Mouse (Mus musculus) heart, embryonic 13.5 days (tissue): Measurements from ENCODE around the gene Il18rap. TPM values are rescaled to one million over a fixed set of nuclear protein-coding genes. Genes with fewer than 3 reads are reported as not detected.
"Not testable (repeated sequence)": the region's sequence is repeated elsewhere in the genome, so short reads cannot be mapped to it uniquely, and the experiment has no call there.

ENCODE experiments used
- ATAC-seq: fragments of 200-750 bp; cut with Nextera tagmentation; 2 replicates; pipeline ENCODE4 v1.8.0; 2017; ENCODE audit warnings: moderate TSS enrichment; ENCODE audit not compliant: insufficient number of reproducible peaks, low FRiP score, low TSS enrichment; ENCODE audit errors: extremely low read depth
- H3K27ac ChIP-seq: fragments of 300-500 bp; sonication (generic); replicated peaks from 2 replicates; pipeline ENCODE4 v1.5.1; 2015; ENCODE audit warnings: moderate library complexity, mild to moderate bottlenecking, inconsistent platforms
- H3K27me3 ChIP-seq: fragments of 300-500 bp; sonication (generic); replicated peaks from 2 replicates; pipeline ENCODE4 v1.6.1; 2015; ENCODE audit warnings: mild to moderate bottlenecking, inconsistent platforms
- H3K36me3 ChIP-seq: fragments of 300-500 bp; sonication (generic); 2 replicates; pipeline ENCODE4 v1.6.1; 2015; ENCODE audit warnings: mild to moderate bottlenecking, inconsistent platforms
- H3K4me1 ChIP-seq: fragments of 300-500 bp; sonication (generic); 2 replicates; pipeline ENCODE4 v1.6.1; 2015; ENCODE audit warnings: inconsistent platforms
- H3K4me2 ChIP-seq: fragments of 300-500 bp; sonication (generic); 2 replicates; pipeline ENCODE4 v1.6.1; 2015; ENCODE audit warnings: inconsistent platforms, mild to moderate bottlenecking, moderate library complexity
- H3K4me3 ChIP-seq: fragments of 300-500 bp; sonication (generic); 2 replicates; pipeline ENCODE4 v1.5.1; 2015; ENCODE audit warnings: moderate library complexity, mild to moderate bottlenecking, inconsistent platforms
- H3K9ac ChIP-seq: fragments of 300-500 bp; sonication (generic); 2 replicates; pipeline ENCODE4 v1.6.1; 2015; ENCODE audit warnings: inconsistent platforms, mild to moderate bottlenecking, moderate library complexity
- H3K9me3 ChIP-seq: fragments of 300-500 bp; sonication (generic); 2 replicates; pipeline ENCODE4 v1.6.1; 2016; ENCODE audit warnings: inconsistent platforms
- WGBS: fragments of 180-500 bp; shearing (Covaris S2); methylation state at CpG from one replicate; pipeline ENCODE4 v1.1.7; 2015; ENCODE audit warnings: mixed read lengths; 5-methylcytosine and 5-hydroxymethylcytosine counted together
- polyA plus RNA-seq: library from polyadenylated mRNA; unstranded; fragments of >200 nt; fragmentation: Nextera tagmentation; extraction: Ambion mirVana; gene quantifications from 2 replicates; pipeline ENCODE4 v1.2.1, GENCODE M21; 2015

Il18rap gene
- polyA plus RNA-seq, 1 experiment from 2014 or later, result 0.08 TPM

DNA sequence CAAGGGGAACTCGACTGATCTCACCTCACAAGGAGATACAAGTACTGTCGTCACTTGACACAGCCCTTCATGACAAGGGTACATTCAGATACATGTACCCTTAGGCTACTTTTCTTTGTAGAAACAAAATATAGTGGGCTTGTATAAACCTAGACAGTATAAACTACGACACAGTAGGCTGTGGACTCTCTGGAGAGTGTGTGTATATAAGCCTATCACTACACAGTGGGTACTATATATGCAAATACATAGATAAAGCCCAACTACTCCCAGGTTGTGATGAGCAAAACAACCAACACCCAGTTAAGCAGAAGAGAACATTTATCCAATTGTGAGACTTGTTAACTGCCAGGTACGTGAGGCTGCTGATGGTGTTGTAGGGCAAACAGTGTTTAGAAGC lies 31.5 kb downstream of the Il18rap start:
- H3K9me3 ChIP-seq, result no peaks in the 10 kb centered on the region
- no peaks in the 10 kb centered on the region for H3K36me3 ChIP-seq
- no peak overlapping the region for H3K27ac ChIP-seq
- no peak overlapping the region for H3K4me3 ChIP-seq
- no peak for ATAC-seq
- no peaks in the 10 kb centered on the region for H3K4me1 ChIP-seq
- no peaks in the 10 kb centered on the region for H3K27me3 ChIP-seq
- 60% methylated on average over 4 of the region's 4 CpGs for WGBS
- no peak overlapping the region for H3K4me2 ChIP-seq
- no peak overlapping the region for H3K9ac ChIP-seq

DNA sequence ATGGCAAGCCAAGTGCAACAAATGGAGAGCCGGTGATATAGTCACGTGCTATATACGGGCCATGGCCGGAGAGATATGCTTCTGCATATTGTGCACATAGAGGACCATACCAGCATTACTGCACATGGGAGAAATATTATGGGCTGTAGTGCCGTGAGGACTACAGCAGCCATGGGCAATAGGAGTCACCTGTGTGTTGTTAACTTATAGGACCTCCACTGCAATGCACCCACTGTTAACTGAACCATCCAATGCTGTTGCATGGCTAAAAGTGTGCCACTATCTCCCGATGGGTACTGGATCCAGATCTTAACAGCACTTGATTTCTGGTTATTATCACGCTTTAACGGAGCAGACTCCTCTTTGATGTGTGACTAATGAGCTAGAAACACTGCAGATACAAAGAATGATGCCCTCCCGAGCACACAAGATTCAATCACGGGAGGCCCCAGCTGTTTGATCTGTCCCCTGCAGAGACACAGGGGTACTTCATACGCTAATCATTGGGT lies 32.0 kb downstream of the Il18rap start:
- Histone ChIP-seq H3K4me3 (no peak overlapping the region), H3K36me3 (no peaks in the 10 kb centered on the region), H3K9me3 (no peaks in the 10 kb centered on the region), H3K9ac (no peak overlapping the region), H3K4me2 (no peak overlapping the region), H3K27me3 (no peaks in the 10 kb centered on the region), H3K4me1 (no peaks in the 10 kb centered on the region), H3K27ac (no peak overlapping the region)
- WGBS, result 73% methylated on average over 11 of the region's 11 CpGs
- ATAC-seq, result no peak

DNA sequence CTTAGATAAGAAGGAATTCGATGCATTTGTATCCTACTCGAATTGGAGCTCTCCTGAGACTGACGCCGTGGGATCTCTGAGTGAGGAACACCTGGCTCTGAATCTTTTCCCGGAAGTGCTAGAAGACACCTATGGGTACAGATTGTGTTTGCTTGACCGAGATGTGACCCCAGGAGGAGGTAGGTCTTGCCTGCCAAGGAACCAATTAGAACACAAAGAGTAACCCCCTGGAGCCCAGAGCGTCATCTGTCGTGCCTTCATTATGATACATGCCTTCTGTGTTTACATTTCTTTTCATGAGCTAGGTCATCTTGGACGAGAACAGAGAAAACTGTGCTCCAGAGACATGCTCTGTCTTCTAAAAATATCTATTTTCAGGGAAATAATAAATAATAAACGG lies 32.6 kb downstream of the Il18rap start:
- Histone ChIP-seq H3K27ac (no peak overlapping the region), H3K9ac (no peak overlapping the region), H3K4me1 (no peaks in the 10 kb centered on the region), H3K4me2 (no peak overlapping the region), H3K27me3 (no peaks in the 10 kb centered on the region), H3K4me3 (no peak overlapping the region), H3K36me3 (no peaks in the 10 kb centered on the region), H3K9me3 (no peaks in the 10 kb centered on the region)
- 57% methylated on average over 10 of the region's 10 CpGs for WGBS
- ATAC-seq, result no peak

DNA sequence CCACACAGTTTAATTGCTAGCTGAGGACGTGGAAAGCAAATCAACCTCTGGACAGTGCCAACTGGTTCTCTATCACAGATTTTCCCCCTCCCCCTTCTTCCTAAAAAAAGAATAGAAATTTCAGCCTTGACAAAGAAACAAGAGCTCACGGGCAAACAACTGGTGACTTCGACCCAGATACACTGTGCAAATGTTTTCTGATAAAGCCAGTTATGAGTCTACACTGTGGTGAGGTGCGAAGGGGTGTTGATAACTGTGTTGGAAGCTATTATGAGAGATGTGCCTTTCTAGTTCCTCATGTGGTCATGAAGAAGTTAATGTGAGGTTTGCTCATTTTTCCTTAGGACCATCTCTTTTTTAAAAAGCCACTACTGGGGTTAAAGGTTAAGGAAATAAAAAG lies 54.2 kb downstream of the Il18rap start:
- Histone ChIP-seq H3K9me3 (no peaks in the 10 kb centered on the region), H3K27me3 (no peaks in the 10 kb centered on the region), H3K4me1 (0 out of 2 replicates have a peak, but pooled peaks cover 6% of the 10 kb centered on the region), H3K27ac (no peak overlapping the region), H3K4me3 (no peak overlapping the region), H3K4me2 (no peak overlapping the region), H3K9ac (no peak overlapping the region), H3K36me3 (no peaks in the 10 kb centered on the region)
- 44% methylated on average over 4 of the region's 4 CpGs for WGBS
- ATAC-seq, result no peak

DNA sequence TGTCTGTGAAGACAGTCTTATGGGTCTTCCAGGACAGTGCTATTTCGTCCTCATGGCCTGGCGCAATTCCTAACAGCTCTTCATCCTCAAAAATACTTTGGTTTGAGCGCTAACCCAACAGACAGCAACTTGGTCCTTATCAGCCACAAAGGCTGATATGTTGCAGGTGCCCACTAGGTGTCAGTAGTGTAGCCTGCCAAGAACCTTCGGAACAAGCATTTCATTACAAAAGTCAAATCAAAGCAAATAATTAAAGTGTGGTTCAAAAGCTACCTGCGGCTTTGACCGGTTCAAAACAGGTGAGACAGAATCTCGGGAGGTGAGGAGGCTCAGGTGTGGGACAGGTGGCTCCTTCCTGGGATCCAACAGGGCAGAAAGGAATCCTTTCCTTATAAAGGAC lies 64.6 kb downstream of the Il18rap start, which contains the start of gene Slc9a4:
Gene Slc9a4 (plus strand): TSS at position 298 of the 400 bp plus-strand sequence.
- Histone ChIP-seq H3K4me3 (no peak within 1 kb of the TSS), H3K9me3 (no peaks in the 10 kb centered on the region), H3K27me3 (peaks cover 16% of the 10 kb centered on the region), H3K27ac (no peak within 1 kb of the TSS), H3K9ac (no peak within 1 kb of the TSS), H3K4me2 (peak within 1 kb of the TSS; percentile 45; the same call in 1 of the 2 replicates), H3K4me1 (no peaks in the 10 kb centered on the region), H3K36me3 (no peaks in the 10 kb centered on the region)
- WGBS, result 13% methylated on average over 7 of the region's 7 CpGs
- no peak for ATAC-seq

DNA sequence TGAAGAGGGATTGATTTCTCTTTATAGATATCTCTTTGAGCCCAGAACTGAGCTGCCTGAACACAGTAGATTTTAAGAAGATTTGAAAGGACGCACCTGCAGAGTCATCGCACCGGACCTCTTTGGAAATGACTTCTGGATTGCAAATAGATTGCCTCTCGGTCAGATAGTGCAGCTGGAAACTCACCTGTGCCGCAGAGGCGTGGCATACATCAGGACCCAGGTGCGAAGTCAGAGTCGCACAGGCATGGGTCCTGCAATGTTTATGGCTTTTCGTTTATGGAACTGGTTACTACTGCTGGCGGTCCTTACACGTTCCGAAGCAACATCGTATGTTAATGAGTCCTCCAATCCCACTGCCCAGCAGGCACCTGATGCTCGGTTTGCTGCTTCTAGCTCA lies 65.1 kb downstream of the Il18rap start:
- H3K4me3 ChIP-seq, result no peak overlapping the region
- H3K9ac ChIP-seq, result no peak overlapping the region
- peaks cover 16% of the 10 kb centered on the region for H3K27me3 ChIP-seq
- no peak for ATAC-seq
- H3K9me3 ChIP-seq, result no peaks in the 10 kb centered on the region
- H3K4me2 ChIP-seq, result no peak overlapping the region
- no peaks in the 10 kb centered on the region for H3K4me1 ChIP-seq
- H3K36me3 ChIP-seq, result no peaks in the 10 kb centered on the region
- 65% methylated on average over 14 of the region's 14 CpGs for WGBS
- no peak overlapping the region for H3K27ac ChIP-seq

DNA sequence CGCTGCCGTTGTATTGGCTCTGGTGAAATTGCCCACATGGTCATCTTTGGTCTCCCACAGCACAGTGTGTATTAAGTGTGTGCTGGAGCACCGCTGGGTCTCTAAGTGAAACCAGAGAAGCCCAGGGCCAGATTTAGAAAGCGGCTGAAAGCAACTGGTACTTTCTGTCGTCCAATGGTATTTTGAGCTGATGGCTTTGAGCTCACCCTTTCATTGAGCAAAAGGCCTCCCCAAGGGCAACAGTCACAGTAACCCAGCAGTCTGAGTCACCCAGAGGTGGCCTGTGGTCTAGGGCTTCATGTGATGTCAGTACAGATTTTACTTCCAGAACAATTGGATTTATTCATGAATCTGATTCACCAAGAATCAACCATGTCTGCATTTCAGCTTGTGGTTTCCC lies 71.6 kb downstream of the Il18rap start:
- H3K4me1 ChIP-seq, result no peaks in the 10 kb centered on the region
- no peak overlapping the region for H3K9ac ChIP-seq
- WGBS, result 65% methylated on average over 5 of the region's 5 CpGs
- H3K4me2 ChIP-seq, result no peak overlapping the region
- ATAC-seq, result no peak
- H3K27ac ChIP-seq, result no peak overlapping the region
- no peaks in the 10 kb centered on the region for H3K27me3 ChIP-seq
- no peaks in the 10 kb centered on the region for H3K36me3 ChIP-seq
- H3K9me3 ChIP-seq, result no peaks in the 10 kb centered on the region
- H3K4me3 ChIP-seq, result no peak overlapping the region

DNA sequence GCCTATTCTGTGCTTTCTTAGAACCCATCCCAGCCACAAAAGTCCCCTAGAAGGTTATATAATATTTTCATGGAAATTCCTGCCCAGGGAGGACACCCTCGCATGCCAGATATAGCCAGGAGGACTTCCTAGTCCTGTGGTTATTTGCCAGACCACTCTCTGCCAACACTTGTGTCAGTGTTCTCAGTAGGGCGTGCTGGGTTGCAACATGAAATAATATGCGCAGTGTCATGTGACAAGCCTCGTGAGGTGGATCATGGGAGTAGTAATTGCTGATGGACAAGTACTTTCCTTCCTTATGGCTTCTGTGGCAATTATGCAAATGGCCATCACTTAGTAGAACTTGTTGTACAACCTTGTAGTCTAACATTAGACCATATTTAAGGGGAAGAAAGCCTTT lies 75.8 kb downstream of the Il18rap start:
- Histone ChIP-seq H3K9ac (no peak overlapping the region), H3K36me3 (no peaks in the 10 kb centered on the region), H3K9me3 (no peaks in the 10 kb centered on the region), H3K4me1 (no peaks in the 10 kb centered on the region), H3K4me3 (no peak overlapping the region), H3K4me2 (no peak overlapping the region), H3K27ac (no peak overlapping the region), H3K27me3 (no peaks in the 10 kb centered on the region)
- ATAC-seq, result no peak
- 74% methylated on average over 4 of the region's 4 CpGs for WGBS

DNA sequence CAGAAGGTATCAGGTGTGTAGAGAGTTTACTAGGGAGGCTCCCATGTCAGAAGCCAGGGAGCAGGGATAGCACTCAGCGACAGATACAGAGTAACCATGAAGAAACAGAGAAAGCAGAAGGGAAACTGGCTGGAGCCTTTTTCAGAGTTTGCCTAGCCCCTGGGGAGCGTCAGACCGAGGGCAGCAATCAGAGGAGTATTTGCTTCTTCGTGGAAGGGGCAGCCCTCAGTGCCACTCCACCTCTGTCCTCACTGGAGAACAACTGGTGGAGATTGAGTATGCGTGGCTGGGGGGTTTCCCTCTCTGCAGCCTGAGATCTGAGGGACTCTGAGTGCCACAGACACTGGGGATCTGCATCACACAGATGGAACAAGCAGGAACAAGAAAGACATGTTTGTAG lies 82.7 kb downstream of the Il18rap start:
- Histone ChIP-seq H3K36me3 (no peaks in the 10 kb centered on the region), H3K4me3 (no peak overlapping the region), H3K27ac (no peak overlapping the region), H3K27me3 (no peaks in the 10 kb centered on the region), H3K4me1 (no peaks in the 10 kb centered on the region), H3K4me2 (no peak overlapping the region), H3K9me3 (no peaks in the 10 kb centered on the region), H3K9ac (no peak overlapping the region)
- ATAC-seq, result no peak
- WGBS, result 52% methylated on average over 5 of the region's 5 CpGs

DNA sequence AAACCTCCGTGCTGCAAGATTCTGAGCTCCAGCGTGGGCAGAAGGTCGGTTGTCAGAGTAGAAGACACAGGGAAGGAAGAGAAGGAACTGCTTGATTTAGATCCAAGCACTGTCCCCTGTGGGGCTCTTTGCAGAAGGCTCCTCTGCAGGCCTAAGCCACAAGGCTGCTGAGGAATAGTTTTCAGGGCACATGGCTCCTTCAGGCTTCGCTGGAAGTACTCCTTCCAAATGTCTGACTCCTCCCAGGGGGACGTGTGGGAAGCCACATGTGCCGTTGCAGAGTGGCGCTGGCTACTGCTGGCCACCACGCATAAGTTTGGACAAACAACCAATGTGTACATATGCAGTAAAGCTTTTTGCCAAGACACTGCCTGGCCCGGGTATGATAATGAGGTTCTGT lies 84.5 kb downstream of the Il18rap start:
- not testable (repeated sequence) for ATAC-seq, H3K27ac ChIP-seq, H3K9me3 ChIP-seq, H3K4me2 ChIP-seq, H3K9ac ChIP-seq, H3K4me3 ChIP-seq, H3K27me3 ChIP-seq, H3K4me1 ChIP-seq, H3K36me3 ChIP-seq
- WGBS, result 81% methylated on average over 9 of the region's 9 CpGs

DNA sequence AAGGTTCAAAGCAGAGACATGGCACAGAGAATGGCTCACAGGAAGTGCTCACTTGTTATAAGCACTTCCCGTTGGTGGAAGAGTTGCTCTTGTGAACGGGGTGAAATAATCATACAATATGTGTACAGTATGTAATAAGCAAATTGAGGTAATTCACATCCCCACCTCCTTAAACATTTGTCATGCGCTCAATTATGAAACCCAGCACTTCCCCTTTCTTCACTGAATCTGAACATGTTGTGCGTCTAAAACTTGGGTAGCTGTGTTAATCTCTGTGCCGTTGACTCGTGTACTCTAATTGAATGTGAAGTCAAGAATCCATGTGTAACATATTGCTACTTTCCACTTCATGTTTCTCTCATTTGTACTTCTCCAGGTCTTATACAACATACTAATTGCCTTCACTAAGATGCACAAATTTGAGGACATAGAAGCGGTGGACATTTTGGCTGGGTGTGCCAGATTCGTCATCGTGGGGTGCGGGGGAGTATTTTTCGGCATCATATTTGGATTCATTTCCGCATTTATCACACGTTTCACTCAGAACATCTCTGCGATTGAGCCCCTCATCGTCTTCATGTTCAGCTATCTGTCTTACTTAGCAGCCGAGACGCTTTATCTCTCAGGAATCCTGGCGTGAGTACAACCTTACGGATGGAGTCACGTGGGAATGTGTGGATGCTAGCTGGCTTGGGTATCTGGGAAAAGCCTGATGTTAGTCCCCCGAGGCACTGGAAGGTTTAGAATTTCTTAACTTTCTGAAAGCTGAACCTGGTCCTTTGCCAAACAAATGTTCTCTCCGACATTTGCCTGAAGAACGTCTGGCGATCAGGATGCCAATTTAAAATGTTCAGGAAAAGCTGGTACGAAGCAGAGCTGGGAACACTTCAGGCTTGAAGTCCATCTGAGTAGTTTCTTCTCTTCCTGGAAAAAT lies 85.5 kb downstream of the Il18rap start:
- Histone ChIP-seq H3K9me3 (no peaks in the 10 kb centered on the region), H3K4me3 (no peak overlapping the region), H3K4me2 (peak overlapping the region; percentile 8; the same call in 1 of the 2 replicates), H3K27me3 (no peaks in the 10 kb centered on the region), H3K36me3 (no peaks in the 10 kb centered on the region), H3K4me1 (no peaks in the 10 kb centered on the region), H3K27ac (no peak overlapping the region), H3K9ac (no peak overlapping the region)
- ATAC-seq, result no peak
- 63% methylated on average over 25 of the region's 25 CpGs for WGBS
